Mouse (Mus musculus) T-helper 17 cell (primary cell): ENCODE results near the gene Rab22a.
"Not testable (repeated sequence)": the region's sequence is repeated elsewhere in the genome, so short reads cannot be mapped to it uniquely, and the experiment has no call there.

Source experiments
- in situ Hi-C, 2 experiments: fragments of 300-600 bp; cut with MboI, MseI; formaldehyde crosslinking; loops; 1 replicate in 1 of 2; 2 replicates in 1 of 2; pipeline ENCODE4 v1.15.1; 2025; ENCODE audit warnings: high pct_unique_total_duplicates in 2 of 2

Rab22a gene

GRCm38 (mm10) chr2:173716966-173717365 is 57.4 kb downstream of the Rab22a start:
- in situ Hi-C loops = no loop called here

GRCm38 (mm10) chr2:173719115-173719514 is 59.6 kb downstream of the Rab22a start, which contains the start of gene 1700010B08Rik:
Gene 1700010B08Rik, plus strand, starts transcription at chr2:173719415.
- in situ Hi-C loops = not testable (repeated sequence)

GRCm38 (mm10) chr2:173722251-173722857 is 62.8 kb downstream of the Rab22a start:
- in situ Hi-C loops = no loop called here

GRCm38 (mm10) chr2:173724382-173724781 is 64.8 kb downstream of the Rab22a start:
- in situ Hi-C loops = no loop called here

GRCm38 (mm10) chr2:173724940-173725807 is 65.6 kb downstream of the Rab22a start:
- in situ Hi-C loops = no loop called here

- in situ Hi-C loops = no loop called here
Measured at GRCm38 (mm10) chr2:173725819-173726218, 66.3 kb downstream of the Rab22a start.

GRCm38 (mm10) chr2:173730444-173730966 is 70.9 kb downstream of the Rab22a start:
- in situ Hi-C loops = no loop called here

GRCm38 (mm10) chr2:173734426-173734825 is 74.9 kb downstream of the Rab22a start:
- in situ Hi-C loops = no loop called here

- in situ Hi-C loops = loop anchor here in 1 of 2 experiments (5.0 kb wide), 1 partner anchor 80 kb away; the partner anchor contains the start of gene Rab22a
Measured at GRCm38 (mm10) chr2:173737222-173737989, 77.8 kb downstream of the Rab22a start, which contains the start of gene Vapb. Gene Vapb, plus strand, starts transcription at chr2:173737511.

- in situ Hi-C loops = loop anchor here in 1 of 2 experiments (5.0 kb wide), 1 partner anchor 81 kb away; the partner anchor contains the start of gene Rab22a
Measured at GRCm38 (mm10) chr2:173738232-173738631, 78.7 kb downstream of the Rab22a start.

GRCm38 (mm10) chr2:173739107-173739506 is 79.5 kb downstream of the Rab22a start:
- in situ Hi-C loops = loop anchor here in 1 of 2 experiments (5.0 kb wide), 1 partner anchor 82 kb away; the partner anchor contains the start of gene Rab22a

GRCm38 (mm10) chr2:173742090-173742489 is 82.5 kb downstream of the Rab22a start:
- in situ Hi-C loops = loop anchor here in 1 of 2 experiments (5.0 kb wide), 1 partner anchor 85 kb away; the partner anchor contains the start of gene Rab22a

- in situ Hi-C loops = loop anchor here in 1 of 2 experiments (5.0 kb wide), 1 partner anchor 85 kb away; the partner anchor contains the start of gene Rab22a
Measured at GRCm38 (mm10) chr2:173742744-173743143, 83.2 kb downstream of the Rab22a start.

GRCm38 (mm10) chr2:173744070-173744815 is 84.7 kb downstream of the Rab22a start:
- in situ Hi-C loops = loop anchor here in 1 of 2 experiments (5.0 kb wide), 1 partner anchor 87 kb away; the partner anchor contains the start of gene Rab22a

- in situ Hi-C loops = no loop called here
Measured at GRCm38 (mm10) chr2:173748961-173749659, 89.5 kb downstream of the Rab22a start.

GRCm38 (mm10) chr2:173755433-173756144 is 96.0 kb downstream of the Rab22a start:
- in situ Hi-C loops = no loop called here
